Mouse (Mus musculus) embryonic facial prominence, embryonic 15.5 days (tissue): ENCODE results near the gene Gm20388. TPM values are rescaled to one million over a fixed set of nuclear protein-coding genes. Genes with fewer than 3 reads are reported as not detected.

Experiments used
- ATAC-seq: fragments of 200-750 bp; cut with Nextera tagmentation; 2 replicates; pipeline ENCODE4 v1.8.0; 2017; ENCODE audit warnings: low read depth, moderate TSS enrichment; ENCODE audit not compliant: insufficient number of reproducible peaks, low FRiP score, low TSS enrichment
- H3K27ac ChIP-seq: fragments of 300-500 bp; sonication (generic); replicated peaks from 2 replicates; pipeline ENCODE4 v1.5.1; 2015; ENCODE audit warnings: mild to moderate bottlenecking, inconsistent platforms
- H3K27me3 ChIP-seq: fragments of 300-500 bp; sonication (generic); 2 replicates; pipeline ENCODE4 v1.6.1; 2015; ENCODE audit warnings: inconsistent platforms
- H3K36me3 ChIP-seq: fragments of 300-500 bp; sonication (generic); 2 replicates; pipeline ENCODE4 v1.6.1; 2015; ENCODE audit warnings: mild to moderate bottlenecking, inconsistent platforms
- H3K4me1 ChIP-seq: fragments of 300-500 bp; sonication (generic); 2 replicates; pipeline ENCODE4 v1.6.1; 2015; ENCODE audit warnings: inconsistent platforms
- H3K4me2 ChIP-seq: fragments of 300-500 bp; sonication (generic); replicated peaks from 2 replicates; pipeline ENCODE4 v1.6.1; 2015; ENCODE audit warnings: mild to moderate bottlenecking, inconsistent platforms
- H3K4me3 ChIP-seq: fragments of 300-500 bp; sonication (generic); replicated peaks from 2 replicates; pipeline ENCODE4 v1.5.1; 2015; ENCODE audit warnings: mild to moderate bottlenecking, inconsistent platforms
- H3K9ac ChIP-seq: fragments of 300-500 bp; sonication (generic); 2 replicates; pipeline ENCODE4 v1.6.1; 2015; ENCODE audit warnings: inconsistent platforms
- H3K9me3 ChIP-seq: fragments of 300-500 bp; sonication (generic); replicated peaks from 2 replicates; pipeline ENCODE4 v1.6.1; 2016; ENCODE audit warnings: inconsistent platforms
- WGBS: fragments of 180-500 bp; shearing (Covaris S2); methylation state at CpG from one replicate; pipeline ENCODE4 v1.1.7; 2015; 5-methylcytosine and 5-hydroxymethylcytosine counted together
- polyA plus RNA-seq: library from polyadenylated mRNA; unstranded; fragments of >200 nt; fragmentation: Nextera tagmentation; extraction: Ambion mirVana; gene quantifications from 2 replicates; pipeline ENCODE4 v1.2.1, GENCODE M21; 2015

The Gm20388 gene
- polyA plus RNA-seq, 1 experiment from 2014 or later, result 8.0 TPM

GRCm38 (mm10) chr8:122393717-122394116, 2483.1 kb downstream of the Gm20388 start:
- no peak overlapping the region for H3K4me2 ChIP-seq

GRCm38 (mm10) chr8:122395291-122395690, 2484.7 kb downstream of the Gm20388 start:
- no peaks in the 10 kb centered on the region for H3K4me1 ChIP-seq
- peaks cover 76% of the 10 kb centered on the region for H3K36me3 ChIP-seq
- no peak overlapping the region for H3K4me2 ChIP-seq
- no peak overlapping the region for H3K27ac ChIP-seq
- no peak for ATAC-seq
- no peaks in the 10 kb centered on the region for H3K27me3 ChIP-seq
- H3K9me3 ChIP-seq, result no peaks in the 10 kb centered on the region
- WGBS, result 76% methylated on average over 6 of the region's 6 CpGs
- no peak overlapping the region for H3K9ac ChIP-seq
- H3K4me3 ChIP-seq, result no peak overlapping the region

More at GRCm38 (mm10) chr8:122393717-122394116, 2483.1 kb downstream of the Gm20388 start:
- no peaks in the 10 kb centered on the region for H3K27me3 ChIP-seq
- no peak overlapping the region for H3K9ac ChIP-seq
- no peak overlapping the region for H3K27ac ChIP-seq
- H3K4me1 ChIP-seq, result no peaks in the 10 kb centered on the region
- H3K36me3 ChIP-seq, result peaks cover 74% of the 10 kb centered on the region
- no peak overlapping the region for H3K4me3 ChIP-seq
- ATAC-seq, result no peak
- no peaks in the 10 kb centered on the region for H3K9me3 ChIP-seq

- Histone ChIP-seq H3K36me3 (peaks cover 89% of the 10 kb centered on the region), H3K4me3 (no peak overlapping the region), H3K4me2 (no peak overlapping the region), H3K9me3 (no peaks in the 10 kb centered on the region), H3K27ac (no peak overlapping the region), H3K4me1 (no peaks in the 10 kb centered on the region), H3K27me3 (no peaks in the 10 kb centered on the region), H3K9ac (no peak overlapping the region)
- ATAC-seq, result no peak
- WGBS, result 93% methylated on average over 9 of the region's 9 CpGs
Measured at GRCm38 (mm10) chr8:122398186-122398585, 2487.5 kb downstream of the Gm20388 start.

GRCm38 (mm10) chr8:122405146-122405805, 2494.6 kb downstream of the Gm20388 start:
- no peak for ATAC-seq
- Histone ChIP-seq H3K36me3 (peaks cover 98% of the 10 kb centered on the region), H3K9ac (no peak overlapping the region), H3K27ac (no peak overlapping the region), H3K4me2 (no peak overlapping the region), H3K4me3 (no peak overlapping the region), H3K27me3 (no peaks in the 10 kb centered on the region), H3K4me1 (no peaks in the 10 kb centered on the region), H3K9me3 (no peaks in the 10 kb centered on the region)
- 92% methylated on average over 9 of the region's 9 CpGs for WGBS

- no peak for ATAC-seq
- 92% methylated on average over 7 of the region's 7 CpGs for WGBS
- no peak overlapping the region for H3K27ac ChIP-seq
- no peak overlapping the region for H3K4me2 ChIP-seq
- no peak overlapping the region for H3K4me3 ChIP-seq
- peaks cover 98% of the 10 kb centered on the region for H3K36me3 ChIP-seq
- no peaks in the 10 kb centered on the region for H3K9me3 ChIP-seq
- no peaks in the 10 kb centered on the region for H3K27me3 ChIP-seq
- H3K4me1 ChIP-seq, result no peaks in the 10 kb centered on the region
- H3K9ac ChIP-seq, result no peak overlapping the region
Measured at GRCm38 (mm10) chr8:122407678-122408077, 2497.0 kb downstream of the Gm20388 start.

- H3K4me3 ChIP-seq, result no peak overlapping the region
- no peak overlapping the region for H3K4me2 ChIP-seq
- no peak for ATAC-seq
- H3K27ac ChIP-seq, result no peak overlapping the region
- peaks cover 94% of the 10 kb centered on the region for H3K36me3 ChIP-seq
- WGBS, result 80% methylated on average over 9 of the region's 9 CpGs
- H3K27me3 ChIP-seq, result no peaks in the 10 kb centered on the region
- H3K4me1 ChIP-seq, result no peaks in the 10 kb centered on the region
- H3K9ac ChIP-seq, result no peak overlapping the region
- no peaks in the 10 kb centered on the region for H3K9me3 ChIP-seq
Measured at GRCm38 (mm10) chr8:122414311-122414710, 2503.7 kb downstream of the Gm20388 start.

- ATAC-seq, result no peak
- no peaks in the 10 kb centered on the region for H3K9me3 ChIP-seq
- WGBS, result 80% methylated on average over 6 of the region's 6 CpGs
- H3K4me2 ChIP-seq, result no peak overlapping the region
- H3K4me1 ChIP-seq, result no peaks in the 10 kb centered on the region
- H3K9ac ChIP-seq, result no peak overlapping the region
- no peak overlapping the region for H3K27ac ChIP-seq
- peaks cover 82% of the 10 kb centered on the region for H3K36me3 ChIP-seq
- no peaks in the 10 kb centered on the region for H3K27me3 ChIP-seq
- H3K4me3 ChIP-seq, result no peak overlapping the region
Measured at GRCm38 (mm10) chr8:122415554-122415953, 2504.9 kb downstream of the Gm20388 start.

GRCm38 (mm10) chr8:122419881-122420555, 2509.4 kb downstream of the Gm20388 start:
- 66% methylated on average over 9 of the region's 9 CpGs for WGBS
- ATAC-seq, result no peak
- Histone ChIP-seq H3K4me3 (no peak overlapping the region), H3K4me2 (no peak overlapping the region), H3K9ac (no peak overlapping the region), H3K27me3 (no peaks in the 10 kb centered on the region), H3K4me1 (no peaks in the 10 kb centered on the region; the same call in 1 of the 2 replicates), H3K27ac (no peak overlapping the region), H3K9me3 (no peaks in the 10 kb centered on the region), H3K36me3 (peaks cover 37% of the 10 kb centered on the region)

- ATAC-seq, result no peak
- Histone ChIP-seq H3K4me2 (no peak within 1 kb of the TSS), H3K36me3 (peaks cover 28% of the 10 kb centered on the region), H3K9ac (no peak within 1 kb of the TSS), H3K4me3 (no peak within 1 kb of the TSS), H3K9me3 (no peaks in the 10 kb centered on the region), H3K4me1 (no peaks in the 10 kb centered on the region; the same call in 1 of the 2 replicates), H3K27me3 (no peaks in the 10 kb centered on the region), H3K27ac (no peak within 1 kb of the TSS)
- WGBS, result 77% methylated on average over 14 of the region's 14 CpGs
Measured at GRCm38 (mm10) chr8:122421376-122422070, 2510.9 kb downstream of the Gm20388 start, which contains the start of gene Il17c. Gene Il17c, plus strand, starts transcription at chr8:122422020.

- H3K9me3 ChIP-seq, result no peaks in the 10 kb centered on the region
- no peak overlapping the region for H3K4me2 ChIP-seq
- WGBS, result 81% methylated on average over 24 of the region's 24 CpGs
- peaks cover 16% of the 10 kb centered on the region for H3K36me3 ChIP-seq
- no peaks in the 10 kb centered on the region for H3K27me3 ChIP-seq
- H3K4me3 ChIP-seq, result no peak overlapping the region
- no peak for ATAC-seq
- H3K9ac ChIP-seq, result no peak overlapping the region
- no peak overlapping the region for H3K27ac ChIP-seq
- H3K4me1 ChIP-seq, result no peaks in the 10 kb centered on the region; the same call in 1 of the 2 replicates
Measured at GRCm38 (mm10) chr8:122423217-122423616, 2512.6 kb downstream of the Gm20388 start.

GRCm38 (mm10) chr8:122423659-122424058, 2513.0 kb downstream of the Gm20388 start:
- peaks cover 12% of the 10 kb centered on the region for H3K36me3 ChIP-seq
- no peaks in the 10 kb centered on the region for H3K27me3 ChIP-seq
- no peak overlapping the region for H3K4me2 ChIP-seq
- no peak overlapping the region for H3K27ac ChIP-seq
- H3K4me3 ChIP-seq, result no peak overlapping the region
- H3K9ac ChIP-seq, result no peak overlapping the region
- H3K4me1 ChIP-seq, result no peaks in the 10 kb centered on the region; the same call in 1 of the 2 replicates
- WGBS, result 43% methylated on average over 5 of the region's 5 CpGs
- no peak for ATAC-seq
- H3K9me3 ChIP-seq, result no peaks in the 10 kb centered on the region
